Mouse (Mus musculus) mature B cell (primary cell): ENCODE measurements around the gene Spint1.

Source experiments
- in situ Hi-C: fragments of 300-500 bp; cut with MboI; formaldehyde crosslinking; loops from 2 replicates; pipeline ENCODE4 v1.14.3; 2019

Gene Spint1

GRCm38 (mm10) chr2:119242548-119242947 is 5.4 kb downstream of the Spint1 start:
- in situ Hi-C loops, result no loop called here

- in situ Hi-C loops, result no loop called here
Observed at GRCm38 (mm10) chr2:119245246-119245645, 8.1 kb downstream of the Spint1 start.

DNA sequence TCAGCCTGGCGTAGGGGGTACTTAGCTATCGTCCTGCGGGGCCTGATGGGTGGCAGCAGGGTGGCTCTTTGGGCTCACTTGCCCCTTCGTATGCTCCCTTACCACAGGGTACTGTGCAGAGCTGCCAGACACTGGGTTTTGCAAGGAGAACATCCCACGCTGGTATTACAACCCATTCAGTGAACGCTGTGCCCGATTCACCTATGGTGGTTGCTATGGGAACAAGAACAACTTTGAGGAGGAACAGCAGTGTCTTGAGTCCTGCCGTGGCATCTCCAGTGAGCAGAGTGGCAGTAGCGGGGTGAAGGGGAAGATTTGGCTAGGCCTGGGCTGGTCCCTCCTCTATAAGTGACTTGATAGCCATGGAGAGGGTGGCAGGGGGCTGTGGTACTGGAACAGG is 10.7 kb downstream of the Spint1 start:
- in situ Hi-C loops, result no loop called here

DNA sequence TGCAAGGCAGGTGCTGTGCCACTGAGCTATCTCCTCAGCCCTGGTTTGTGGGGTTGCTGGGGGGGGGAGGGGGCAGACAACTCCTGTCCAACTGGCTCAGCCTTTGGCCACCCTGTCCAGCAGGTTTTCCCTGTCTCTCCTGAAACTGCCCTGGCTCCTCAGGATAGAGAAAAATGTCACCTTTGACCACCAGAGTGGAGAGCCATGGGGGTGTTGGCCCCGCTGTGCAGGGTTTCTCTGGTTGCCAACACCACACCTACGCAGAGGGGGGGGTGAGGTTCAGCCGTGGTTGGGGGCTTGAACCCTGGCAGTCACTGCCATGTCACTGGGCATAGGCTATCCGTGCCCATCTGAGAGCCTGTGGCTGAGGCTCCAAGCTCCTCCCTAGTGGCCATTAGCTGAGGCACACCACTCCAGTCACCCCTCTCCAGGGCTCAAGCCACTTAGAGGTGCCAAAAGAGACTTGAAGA is 12.5 kb downstream of the Spint1 start:
- in situ Hi-C loops, result no loop called here

DNA sequence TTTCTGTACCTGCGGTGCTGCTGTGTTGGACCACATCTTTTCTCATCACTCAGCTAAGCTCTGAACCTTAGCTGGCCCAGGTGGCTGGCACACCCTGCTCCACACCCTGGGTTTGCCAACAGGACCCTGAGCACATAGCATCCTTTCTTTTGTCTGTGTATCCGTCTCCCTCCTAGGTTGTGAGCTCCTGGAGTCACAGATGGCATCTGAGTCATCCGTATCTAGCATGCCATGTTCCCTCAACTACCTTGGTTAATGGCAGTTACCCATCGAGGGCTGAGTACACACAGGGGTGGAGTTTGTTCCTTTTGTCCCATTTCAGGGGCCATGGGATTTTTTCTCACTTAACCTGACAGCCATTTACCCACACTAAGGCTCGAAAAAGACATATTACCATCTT is 13.2 kb downstream of the Spint1 start:
- in situ Hi-C loops, result no loop called here

- in situ Hi-C loops, result no loop called here
Observed at GRCm38 (mm10) chr2:119250826-119251478, 13.8 kb downstream of the Spint1 start.

GRCm38 (mm10) chr2:119254976-119255375 is 17.8 kb downstream of the Spint1 start:
- in situ Hi-C loops, result no loop called here

DNA sequence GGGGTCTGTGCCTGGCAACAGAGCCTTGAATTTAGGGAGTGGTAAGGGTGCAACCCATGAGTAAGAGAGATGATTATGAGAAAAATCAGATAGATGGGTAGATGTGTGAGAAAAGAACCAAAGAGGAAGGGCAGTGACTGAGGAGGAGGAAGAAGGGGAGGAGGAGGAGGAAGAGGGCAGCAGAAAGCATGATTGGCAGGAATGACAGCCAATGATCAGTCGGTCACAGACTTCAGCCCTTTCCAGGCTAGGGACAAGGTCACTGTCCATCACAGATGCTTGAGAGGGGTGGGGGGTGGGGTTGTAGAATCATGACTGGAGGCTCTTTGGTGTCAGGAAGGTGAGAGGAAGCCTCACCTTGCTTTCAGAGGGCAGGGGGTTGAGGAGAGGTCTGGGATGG is 23.4 kb downstream of the Spint1 start:
- in situ Hi-C loops, result no loop called here

DNA sequence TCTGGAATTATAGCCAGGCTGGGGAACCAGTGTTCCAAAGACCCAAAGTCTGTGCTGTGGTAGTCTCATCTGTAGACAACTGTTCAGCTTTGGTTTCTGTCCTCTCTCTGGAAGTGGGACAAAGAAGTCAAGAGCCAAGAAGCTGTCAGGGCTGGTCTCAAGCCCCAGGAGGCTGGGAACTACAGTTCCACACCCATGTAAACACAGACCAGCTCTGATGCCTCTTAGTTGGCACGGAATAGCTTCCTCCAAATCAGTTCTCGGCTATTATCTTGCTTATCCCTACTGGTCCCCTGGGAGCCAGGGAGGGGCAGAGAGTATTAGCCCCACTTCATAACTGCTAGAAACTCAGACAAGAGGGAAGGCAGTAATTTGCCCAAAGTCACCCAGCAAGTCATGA is 24.2 kb downstream of the Spint1 start:
- in situ Hi-C loops, result no loop called here

GRCm38 (mm10) chr2:119262978-119263377 is 25.8 kb downstream of the Spint1 start:
- in situ Hi-C loops, result no loop called here

DNA sequence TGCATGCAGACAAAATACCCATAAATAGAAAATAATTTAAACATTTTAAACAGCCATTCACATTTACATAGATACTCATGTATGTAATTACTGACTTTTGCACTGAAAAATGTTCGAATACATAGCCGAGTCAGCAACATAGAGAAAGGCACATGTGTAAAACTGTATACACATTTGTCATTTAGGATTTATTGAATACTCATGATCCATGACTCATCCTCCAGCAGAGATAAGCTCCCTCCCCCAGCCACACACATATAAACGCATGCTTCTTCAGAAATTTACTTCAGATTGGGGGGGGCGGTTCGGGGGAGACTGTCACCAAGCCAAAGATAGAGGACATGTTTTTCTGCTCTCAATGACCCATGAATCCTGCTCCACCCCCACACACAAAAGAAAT is 26.7 kb downstream of the Spint1 start:
- in situ Hi-C loops, result no loop called here

GRCm38 (mm10) chr2:119270286-119270642 is 33.1 kb downstream of the Spint1 start:
- in situ Hi-C loops, result no loop called here

GRCm38 (mm10) chr2:119270643-119271331 is 33.6 kb downstream of the Spint1 start, which contains the start of gene Rhov:
Gene Rhov (minus strand): TSS chr2:119271272.
- in situ Hi-C loops, result no loop called here

GRCm38 (mm10) chr2:119274126-119274525 is 37.0 kb downstream of the Spint1 start:
- in situ Hi-C loops, result no loop called here

DNA sequence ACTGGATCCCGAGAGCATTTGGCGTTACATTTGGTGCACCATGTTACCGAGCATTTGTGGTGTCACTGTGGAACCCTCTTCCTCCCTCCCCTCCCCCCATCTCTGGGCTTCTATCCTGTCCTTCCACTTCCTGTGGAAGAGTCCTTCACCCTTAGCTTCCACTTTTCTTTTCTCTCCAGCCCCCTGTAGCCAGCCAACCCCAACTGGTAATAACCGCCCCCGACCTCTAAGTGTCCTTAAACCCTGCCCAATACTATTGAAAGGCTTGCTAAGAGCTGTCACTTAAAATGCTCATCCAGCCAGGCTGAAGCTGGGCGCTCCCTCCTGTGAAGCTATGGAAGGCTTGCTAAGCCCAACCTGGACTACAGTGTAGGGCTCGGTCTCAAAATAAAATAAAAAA is 39.8 kb downstream of the Spint1 start:
- in situ Hi-C loops, result no loop called here

- in situ Hi-C loops, result no loop called here
Observed at GRCm38 (mm10) chr2:119277810-119278209, 40.6 kb downstream of the Spint1 start.

- in situ Hi-C loops, result no loop called here
Observed at GRCm38 (mm10) chr2:119281899-119282565, 44.9 kb downstream of the Spint1 start.

DNA sequence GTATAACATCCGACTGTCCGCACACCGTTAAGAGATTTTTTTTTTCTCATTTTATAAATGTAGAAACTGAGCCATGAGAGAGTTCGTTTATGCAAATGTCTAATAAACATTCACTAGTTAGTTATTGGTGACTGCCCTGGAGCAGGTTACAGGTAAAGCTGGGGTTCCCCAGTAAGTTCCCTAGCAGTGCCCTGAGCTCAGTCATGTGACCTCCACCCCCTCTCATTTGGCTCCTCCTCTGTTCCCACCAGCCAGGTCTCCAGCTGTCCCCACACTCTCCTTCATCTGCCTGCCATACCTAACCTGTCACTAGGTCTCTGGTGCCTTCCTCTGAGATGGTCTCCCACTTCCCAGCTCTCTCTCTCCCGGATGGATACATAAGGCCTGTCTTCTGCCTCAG is 50.2 kb downstream of the Spint1 start:
- in situ Hi-C loops, result no loop called here

DNA sequence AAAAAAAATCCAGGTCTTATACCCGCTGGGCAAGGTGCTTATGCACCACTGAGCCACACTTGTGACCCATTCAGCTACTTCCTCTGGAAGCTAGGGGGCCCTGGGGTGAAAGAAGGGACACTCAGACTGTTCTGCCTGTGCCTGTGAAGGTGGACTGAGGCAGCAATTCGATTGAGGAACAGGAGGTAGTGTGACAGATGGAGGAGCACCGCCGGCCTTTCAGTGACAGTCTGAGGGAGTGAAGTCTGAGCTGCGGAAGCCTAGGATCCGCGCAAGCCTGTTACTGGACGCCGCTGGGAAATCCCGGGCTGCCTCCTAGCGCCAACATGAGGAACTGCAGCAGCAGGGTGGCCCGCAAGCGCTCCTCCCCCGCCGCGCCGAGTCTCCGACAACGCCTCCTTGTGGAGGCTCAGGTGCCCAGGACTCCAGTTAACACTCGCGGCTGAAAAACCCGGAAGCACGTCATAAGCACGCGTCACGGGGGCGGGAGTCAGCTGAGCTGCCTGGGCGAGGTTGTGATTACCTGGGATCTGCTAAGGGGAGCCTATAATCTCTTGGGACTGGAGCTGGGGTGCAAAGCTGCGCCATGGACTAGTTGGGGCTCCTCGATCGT is 51.2 kb downstream of the Spint1 start, which contains the start of gene Vps18:
Vps18 (plus strand) TSS at position 471 of the 613 bp plus-strand sequence.
- in situ Hi-C loops, result no loop called here

GRCm38 (mm10) chr2:119289014-119289416 is 51.9 kb downstream of the Spint1 start:
- in situ Hi-C loops, result no loop called here

GRCm38 (mm10) chr2:119292281-119292680 is 55.1 kb downstream of the Spint1 start:
- in situ Hi-C loops, result no loop called here

GRCm38 (mm10) chr2:119292852-119293251 is 55.7 kb downstream of the Spint1 start:
- in situ Hi-C loops, result no loop called here
